Mouse (Mus musculus) spleen, postnatal 36 days (tissue): ENCODE data around the gene Eid2.
A peak's percentile ranks its signal among the peaks of the same experiment; 100 is the strongest.

ENCODE experiments used
- DNase-seq, 2 experiments: peaks; one replicate each; pipeline ENCODE4 v3.0.0; 2022; ENCODE audit warnings: low spot score in 2 of 2, mixed read lengths in 1 of 2

The Eid2 gene

DNA sequence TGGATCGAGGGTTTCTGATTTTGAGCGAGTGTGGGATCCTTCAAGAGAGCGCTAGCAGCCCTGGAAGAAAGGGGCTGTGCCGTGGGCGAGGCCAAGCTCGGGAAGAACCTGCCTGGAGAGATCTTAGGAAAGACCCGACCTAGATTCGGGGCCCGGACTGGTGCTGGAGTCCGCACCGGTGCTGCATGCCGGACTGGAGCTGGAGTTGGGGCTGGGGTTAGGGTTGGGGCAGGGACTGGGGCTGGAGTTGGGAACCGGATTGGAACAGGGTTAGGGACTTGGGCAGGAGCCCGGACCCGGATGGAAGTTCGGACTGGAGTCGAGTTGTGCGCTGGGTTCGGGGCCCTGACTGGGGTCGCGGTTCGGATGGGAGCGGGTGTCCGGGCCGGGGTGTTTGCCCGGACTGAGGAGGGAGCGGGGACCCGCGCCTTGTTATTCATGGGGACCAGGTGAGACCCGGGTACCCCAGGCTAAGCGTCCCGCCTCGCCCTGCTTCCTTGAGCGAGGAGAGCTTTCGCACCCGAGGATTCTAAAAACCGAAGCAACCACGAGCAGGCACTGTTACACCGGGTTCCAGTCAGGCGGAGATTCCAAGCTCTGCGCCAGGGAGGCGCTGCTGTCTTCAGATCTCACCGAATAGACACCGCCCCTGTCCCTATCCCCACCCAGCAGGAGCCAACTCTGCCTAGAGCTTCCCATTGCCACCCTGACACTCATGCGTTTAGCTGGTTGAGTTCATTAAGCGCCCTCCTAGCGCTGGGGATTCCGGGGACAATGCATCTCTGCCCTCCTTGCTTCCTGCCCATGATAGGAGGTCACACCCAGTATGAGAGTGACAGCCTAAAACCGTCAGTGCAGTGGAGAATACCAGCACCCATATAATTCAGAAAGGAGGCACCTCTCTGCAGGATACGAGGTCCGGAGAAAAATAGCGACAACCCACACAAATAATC is 23.2 kb downstream of the Eid2 start, which contains the start of gene Selenov:
Gene Selenov (minus strand): TSS at position 549 of the 953 bp plus-strand sequence.
- DNase-seq: no peak

- DNase-seq: no peak
These were observed 26.8 kb downstream of the Eid2 start for GRCm38 (mm10) chr7:28294481-28294880.

DNA sequence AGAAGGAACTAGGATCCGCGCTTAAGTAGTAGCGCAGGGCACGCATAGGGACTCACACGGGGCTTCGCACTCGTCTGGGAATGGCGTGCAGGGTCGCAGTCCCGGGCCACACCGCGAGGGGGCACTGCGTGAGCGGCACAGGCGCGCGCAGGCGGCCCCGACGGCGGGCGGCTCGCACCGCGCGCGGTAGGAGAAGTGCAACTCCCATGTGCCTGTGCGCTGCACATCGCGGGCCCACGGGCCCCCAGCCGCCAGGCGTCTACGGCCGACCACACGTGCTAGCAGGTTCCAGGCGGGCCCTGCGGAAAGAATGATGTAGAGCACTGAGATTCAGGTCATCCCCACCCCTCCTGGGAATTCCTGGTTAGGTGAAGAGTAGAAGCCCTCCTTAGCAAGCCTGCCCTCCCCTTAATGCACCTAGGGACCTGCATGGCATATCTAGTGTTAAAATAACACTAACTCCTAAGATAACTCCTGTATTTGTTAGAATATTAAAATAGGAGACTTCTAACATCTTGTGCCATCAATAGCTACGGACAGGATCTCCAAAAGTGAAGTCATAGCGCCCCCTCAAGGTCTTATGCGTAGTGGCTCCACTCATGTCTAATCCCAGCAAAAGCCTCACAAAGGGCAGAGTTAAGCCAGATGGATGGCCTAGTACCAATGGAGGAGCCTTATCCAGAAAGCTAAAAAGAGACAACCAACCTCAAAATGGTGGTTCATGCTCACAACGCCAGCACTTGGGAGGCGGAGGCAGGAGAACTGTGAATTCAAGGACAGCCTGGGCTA is 31.4 kb downstream of the Eid2 start:
- no peak for DNase-seq

- peak; percentile 38 to 51 for DNase-seq
These were observed 34.1 kb downstream of the Eid2 start, which contains the start of gene Dll3 for GRCm38 (mm10) chr7:28301616-28302433. TSS of gene Dll3 (minus strand) at chr7:28302238.

- DNase-seq: no peak
These were observed 38.0 kb downstream of the Eid2 start for GRCm38 (mm10) chr7:28305641-28306040.

DNA sequence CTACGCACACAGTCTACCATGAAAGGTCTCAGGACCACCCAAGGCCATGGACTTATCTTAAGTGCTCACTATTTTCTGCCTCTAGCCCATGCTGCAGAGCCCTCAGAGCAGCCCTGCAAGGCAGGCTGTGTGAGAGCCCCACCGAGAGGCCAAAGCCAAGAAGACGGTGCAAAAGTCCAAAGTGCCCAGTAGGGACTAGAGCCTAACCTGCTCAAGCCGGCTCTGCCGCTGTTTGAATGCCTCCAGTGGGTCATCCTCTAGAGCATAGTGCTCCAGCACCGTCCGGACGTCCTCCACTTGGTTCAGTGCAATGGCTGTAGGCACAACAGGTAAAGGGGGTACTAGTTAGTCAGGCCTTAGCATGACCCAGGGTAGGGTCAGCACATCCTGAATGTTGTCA is 38.5 kb downstream of the Eid2 start:
- DNase-seq: no peak

- DNase-seq: no peak
These were observed 42.1 kb downstream of the Eid2 start for GRCm38 (mm10) chr7:28309737-28310136.

GRCm38 (mm10) chr7:28311151-28311925 is 43.7 kb downstream of the Eid2 start:
- DNase-seq: no peak

DNA sequence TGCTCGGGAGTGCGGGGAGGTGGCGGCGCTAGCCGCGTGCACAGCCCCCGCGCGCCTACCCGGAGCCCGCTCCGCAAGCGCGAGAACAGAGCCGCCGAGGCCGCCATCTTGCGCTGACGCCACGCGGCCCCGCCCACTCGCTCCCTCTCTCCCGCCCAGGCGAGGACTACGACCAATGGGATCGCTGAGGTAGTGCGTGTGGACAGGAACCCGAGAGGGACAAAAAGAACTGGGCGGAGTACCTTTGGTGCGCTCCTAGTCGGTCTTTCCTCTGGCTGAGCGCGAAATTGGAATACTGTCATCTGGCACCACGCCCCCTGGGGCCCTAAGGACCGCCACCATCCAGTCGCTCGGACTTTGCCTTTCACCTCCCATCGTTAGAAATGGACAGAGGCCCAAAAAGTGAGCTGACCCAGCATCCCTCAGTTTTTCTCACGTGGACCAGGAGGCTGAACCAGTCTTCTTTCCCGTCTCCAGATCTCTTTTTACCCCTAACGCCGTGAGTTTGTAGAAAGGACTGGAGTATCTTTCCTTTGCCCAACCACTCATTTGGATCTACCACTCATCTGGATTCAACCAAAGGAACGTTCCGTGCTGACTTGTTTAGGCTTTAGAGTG is 44.4 kb downstream of the Eid2 start, which contains the start of gene Timm50:
Gene Timm50 (minus strand): TSS at position 147 of the 618 bp plus-strand sequence.
- peak; percentile 93 to 95 for DNase-seq

GRCm38 (mm10) chr7:28318036-28318435 is 50.4 kb downstream of the Eid2 start:
- DNase-seq: no peak

DNA sequence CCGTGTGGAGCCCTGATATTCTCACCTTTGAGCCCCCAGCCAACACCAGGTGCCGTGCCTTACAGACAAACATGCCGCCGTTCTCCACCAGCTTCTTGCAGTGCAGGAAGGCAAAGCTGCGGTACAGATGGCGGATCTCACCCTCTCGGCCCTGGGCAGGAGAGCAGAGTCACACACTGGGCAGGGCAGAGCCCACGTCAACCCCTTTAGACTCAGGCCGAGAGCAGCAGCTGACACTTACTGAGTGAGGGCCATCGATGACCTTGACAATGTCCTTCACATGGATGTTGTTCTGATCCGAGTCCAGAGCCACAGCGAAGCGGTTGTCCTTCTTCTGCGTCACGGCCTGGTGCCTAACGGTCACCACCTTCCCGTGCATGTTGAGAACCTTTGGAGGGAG is 51.0 kb downstream of the Eid2 start:
- DNase-seq: no peak
